Mouse (Mus musculus) kidney, embryonic 15.5 days (tissue): ENCODE measurements around the gene Trim65. TPM values are rescaled to one million over a fixed set of nuclear protein-coding genes. Genes with fewer than 3 reads are reported as not detected.

Source experiments
- ATAC-seq: fragments of 200-750 bp; cut with Nextera tagmentation; replicated peaks from 2 replicates; pipeline ENCODE4 v1.8.0; 2017; ENCODE audit warnings: moderate TSS enrichment; ENCODE audit not compliant: low FRiP score
- H3K27ac ChIP-seq: fragments of 300-500 bp; sonication (generic); 2 replicates; pipeline ENCODE4 v1.5.1; 2015; ENCODE audit warnings: mild to moderate bottlenecking, inconsistent platforms
- H3K27me3 ChIP-seq: fragments of 300-500 bp; sonication (generic); 2 replicates; pipeline ENCODE4 v1.6.1; 2015; ENCODE audit warnings: inconsistent platforms
- H3K36me3 ChIP-seq: fragments of 300-500 bp; sonication (generic); 2 replicates; pipeline ENCODE4 v1.6.1; 2015; ENCODE audit warnings: inconsistent platforms
- H3K4me1 ChIP-seq: fragments of 300-500 bp; sonication (generic); 2 replicates; pipeline ENCODE4 v1.6.1; 2015; ENCODE audit warnings: inconsistent platforms
- H3K4me2 ChIP-seq: fragments of 300-500 bp; sonication (generic); 2 replicates; pipeline ENCODE4 v1.6.1; 2015; ENCODE audit warnings: moderate library complexity, mild to moderate bottlenecking, inconsistent platforms
- H3K4me3 ChIP-seq: fragments of 300-500 bp; sonication (generic); replicated peaks from 2 replicates; pipeline ENCODE4 v1.5.1; 2015; ENCODE audit warnings: mild to moderate bottlenecking, inconsistent platforms
- H3K9ac ChIP-seq: fragments of 300-500 bp; sonication (generic); 2 replicates; pipeline ENCODE4 v1.6.1; 2015; ENCODE audit warnings: mild to moderate bottlenecking, inconsistent platforms
- H3K9me3 ChIP-seq: fragments of 300-500 bp; sonication (generic); replicated peaks from 2 replicates; pipeline ENCODE4 v1.6.1; 2016; ENCODE audit warnings: inconsistent platforms
- WGBS: fragments of 180-500 bp; shearing (Covaris S2); methylation state at CpG from one replicate; pipeline ENCODE4 v1.1.7; 2015; ENCODE audit warnings: mixed read lengths; 5-methylcytosine and 5-hydroxymethylcytosine counted together
- polyA plus RNA-seq: library from polyadenylated mRNA; unstranded; fragments of >200 nt; fragmentation: Nextera tagmentation; extraction: Ambion mirVana; gene quantifications from 2 replicates; pipeline ENCODE4 v1.2.1, GENCODE M21; 2015

Trim65 gene
- 4.5 and 5.4 TPM in 2 replicates for polyA plus RNA-seq

DNA sequence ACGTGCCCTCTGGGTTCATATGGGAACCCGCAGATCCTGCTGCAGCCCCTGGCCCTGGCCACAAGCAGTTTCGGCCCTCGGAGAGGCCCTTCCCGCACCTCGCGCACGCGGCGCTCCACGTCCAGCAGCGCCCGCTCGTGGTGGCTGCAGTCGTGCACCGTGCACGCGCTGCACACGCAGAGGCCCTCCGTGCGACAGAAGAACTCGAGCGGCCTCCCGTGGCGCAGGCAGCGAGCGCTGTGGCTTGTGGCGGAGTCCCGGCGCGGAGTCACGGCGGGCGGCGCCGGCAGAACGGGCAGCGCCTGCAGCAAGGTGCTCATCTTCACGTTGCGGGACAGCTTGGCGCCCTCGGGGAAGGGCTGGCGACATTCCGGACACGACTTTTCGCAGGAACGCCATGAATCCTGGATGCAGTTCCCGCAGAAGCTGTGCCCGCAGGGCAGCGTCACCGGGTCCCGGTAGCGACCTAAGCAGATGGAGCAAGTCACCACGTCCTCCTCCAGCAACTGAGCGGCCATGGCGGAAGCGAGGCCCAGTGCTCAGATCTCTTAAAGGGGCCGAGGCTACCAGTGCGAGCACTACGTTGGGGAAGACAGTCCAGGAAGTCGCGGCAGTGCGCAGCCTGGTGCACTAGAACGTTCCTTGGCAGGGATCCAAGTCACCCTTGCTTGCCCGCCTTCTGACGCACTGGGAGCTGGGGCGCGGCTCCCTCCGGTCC lies at the start of gene Trim65:
Gene Trim65 (minus strand): TSS at position 641 of the 718 bp plus-strand sequence.
- Histone ChIP-seq H3K27me3 (no peaks in the 10 kb centered on the region), H3K9me3 (no peaks in the 10 kb centered on the region), H3K27ac (peak within 1 kb of the TSS; percentile 96), H3K4me1 (peaks cover 51% of the 10 kb centered on the region), H3K4me3 (peak within 1 kb of the TSS; percentile 64), H3K36me3 (peaks cover 52% of the 10 kb centered on the region), H3K9ac (peak within 1 kb of the TSS; percentile 68), H3K4me2 (peak within 1 kb of the TSS; percentile 80)
- 1% methylated on average over 69 of the region's 69 CpGs for WGBS
- ATAC-seq: peak; percentile 85

DNA sequence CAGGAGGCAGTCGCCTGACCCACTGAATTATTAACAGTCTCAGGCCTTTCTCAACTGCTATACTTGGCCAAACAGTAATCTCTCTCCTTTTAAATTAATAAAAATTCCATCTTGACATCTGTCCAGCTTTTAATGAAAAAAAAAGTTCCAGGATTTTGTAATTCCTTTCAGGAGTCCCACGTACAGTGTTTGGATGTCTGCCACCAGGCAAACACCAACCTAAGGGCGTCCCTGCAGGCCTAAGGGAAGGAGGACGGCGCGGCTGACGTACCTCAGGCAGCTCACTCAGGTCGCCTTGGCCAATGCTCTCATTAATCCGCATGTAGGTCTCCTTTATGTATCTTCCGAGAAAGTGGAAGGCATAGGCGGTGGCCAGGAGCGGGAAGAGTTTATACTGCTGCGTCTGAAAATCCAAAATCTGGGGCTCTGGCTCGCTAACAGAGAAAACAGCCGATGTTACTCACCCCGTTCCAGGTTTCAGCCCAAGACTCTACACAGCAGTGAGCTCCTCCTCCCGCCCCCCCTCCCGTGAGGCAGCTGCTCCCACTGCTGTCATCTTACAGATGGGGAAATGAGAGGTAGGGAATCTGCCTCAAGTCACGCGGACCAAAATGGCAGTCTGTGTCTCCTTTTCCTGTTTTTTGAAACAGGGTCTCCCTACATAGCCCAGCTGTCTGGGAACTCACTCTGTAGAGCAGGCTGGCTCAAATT lies 47.6 kb upstream of the Trim65 start:
- peaks cover 83% of the 10 kb centered on the region for H3K36me3 ChIP-seq
- H3K27ac ChIP-seq: no peak overlapping the region
- no peak overlapping the region for H3K9ac ChIP-seq
- no peak for ATAC-seq
- WGBS: 89% methylated on average over 20 of the region's 20 CpGs
- H3K4me2 ChIP-seq: no peak overlapping the region
- H3K4me1 ChIP-seq: peaks cover 13% of the 10 kb centered on the region
- H3K9me3 ChIP-seq: no peaks in the 10 kb centered on the region
- H3K27me3 ChIP-seq: no peaks in the 10 kb centered on the region
- H3K4me3 ChIP-seq: no peak overlapping the region

DNA sequence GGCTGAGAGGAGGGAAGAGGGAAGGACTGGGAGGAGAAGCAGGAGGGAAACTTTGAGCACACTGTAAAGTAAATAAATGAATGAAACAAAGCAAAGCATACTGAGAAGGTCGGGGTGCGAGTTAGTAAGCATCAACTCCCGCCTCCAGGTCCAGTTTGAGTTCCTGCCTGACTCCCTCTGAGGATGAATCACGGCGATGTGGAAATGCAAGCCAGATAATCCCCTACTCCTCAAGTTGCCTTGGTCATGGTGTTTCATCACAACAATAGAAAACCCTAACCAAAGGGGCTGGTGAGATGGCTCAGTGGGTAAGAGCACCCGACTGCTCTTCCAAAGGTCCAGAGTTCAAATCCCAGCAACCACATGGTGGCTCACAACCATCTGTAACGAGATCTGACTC lies 45.1 kb upstream of the Trim65 start:
- WGBS: 82% methylated on average over 7 of the region's 7 CpGs
- Histone ChIP-seq H3K4me1 (peaks cover 17% of the 10 kb centered on the region), H3K27ac (peak overlapping the region; percentile 86), H3K4me3 (no peak overlapping the region), H3K36me3 (peaks cover 88% of the 10 kb centered on the region), H3K27me3 (no peaks in the 10 kb centered on the region), H3K9me3 (no peaks in the 10 kb centered on the region), H3K9ac (no peak overlapping the region), H3K4me2 (no peak overlapping the region)
- no peak for ATAC-seq

- Histone ChIP-seq H3K9me3 (no peaks in the 10 kb centered on the region), H3K36me3 (peaks cover 77% of the 10 kb centered on the region), H3K27me3 (no peaks in the 10 kb centered on the region), H3K9ac (no peak overlapping the region; the same call in 1 of the 2 replicates), H3K4me2 (no peak overlapping the region), H3K4me1 (peaks cover 17% of the 10 kb centered on the region), H3K4me3 (no peak overlapping the region), H3K27ac (peak overlapping the region; percentile 86)
- ATAC-seq: peak; percentile 85
- 66% methylated on average over 22 of the region's 22 CpGs for WGBS
Observed at GRCm38 (mm10) chr11:116174775-116175448, 44.0 kb upstream of the Trim65 start.

GRCm38 (mm10) chr11:116171959-116172358 lies 41.0 kb upstream of the Trim65 start:
- Histone ChIP-seq H3K27me3 (no peaks in the 10 kb centered on the region), H3K36me3 (peaks cover 50% of the 10 kb centered on the region), H3K9me3 (no peaks in the 10 kb centered on the region), H3K4me1 (peaks cover 28% of the 10 kb centered on the region), H3K4me2 (no peak overlapping the region), H3K4me3 (no peak overlapping the region), H3K27ac (no peak overlapping the region), H3K9ac (no peak overlapping the region)
- no peak for ATAC-seq
- WGBS: 71% methylated on average over 2 of the region's 2 CpGs

- Histone ChIP-seq H3K4me3 (no peak overlapping the region), H3K27me3 (no peaks in the 10 kb centered on the region), H3K36me3 (peaks cover 46% of the 10 kb centered on the region), H3K4me1 (peaks cover 35% of the 10 kb centered on the region), H3K9me3 (no peaks in the 10 kb centered on the region), H3K9ac (no peak overlapping the region), H3K27ac (0 out of 2 replicates have a peak overlapping the region, but pooled peaks have one; percentile 49), H3K4me2 (no peak overlapping the region)
- no peak for ATAC-seq
- 80% methylated on average over 5 of the region's 5 CpGs for WGBS
Observed at GRCm38 (mm10) chr11:116170003-116170800, 39.3 kb upstream of the Trim65 start.

DNA sequence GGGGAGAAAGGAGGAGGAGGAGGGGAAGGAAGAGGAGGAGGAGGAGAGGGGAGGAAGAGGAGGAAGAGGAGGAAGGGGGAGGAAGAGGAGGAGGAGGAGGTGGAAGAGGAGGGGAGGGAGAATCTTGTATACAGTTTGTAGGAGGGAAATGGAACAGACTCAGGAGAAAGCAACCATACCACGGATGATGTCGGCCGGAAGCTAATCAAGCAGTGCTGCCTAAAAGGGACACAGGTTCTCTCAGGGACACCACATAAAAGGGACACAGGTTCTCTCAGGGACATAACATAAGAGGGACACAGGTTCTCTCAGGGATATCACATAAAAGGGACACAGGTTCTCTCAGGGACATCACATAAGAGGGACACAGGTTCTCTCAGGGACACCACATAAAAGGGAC lies 38.3 kb upstream of the Trim65 start:
- H3K36me3 ChIP-seq: peaks cover 48% of the 10 kb centered on the region
- no peak for ATAC-seq
- WGBS: 84% methylated on average over 3 of the region's 3 CpGs

DNA sequence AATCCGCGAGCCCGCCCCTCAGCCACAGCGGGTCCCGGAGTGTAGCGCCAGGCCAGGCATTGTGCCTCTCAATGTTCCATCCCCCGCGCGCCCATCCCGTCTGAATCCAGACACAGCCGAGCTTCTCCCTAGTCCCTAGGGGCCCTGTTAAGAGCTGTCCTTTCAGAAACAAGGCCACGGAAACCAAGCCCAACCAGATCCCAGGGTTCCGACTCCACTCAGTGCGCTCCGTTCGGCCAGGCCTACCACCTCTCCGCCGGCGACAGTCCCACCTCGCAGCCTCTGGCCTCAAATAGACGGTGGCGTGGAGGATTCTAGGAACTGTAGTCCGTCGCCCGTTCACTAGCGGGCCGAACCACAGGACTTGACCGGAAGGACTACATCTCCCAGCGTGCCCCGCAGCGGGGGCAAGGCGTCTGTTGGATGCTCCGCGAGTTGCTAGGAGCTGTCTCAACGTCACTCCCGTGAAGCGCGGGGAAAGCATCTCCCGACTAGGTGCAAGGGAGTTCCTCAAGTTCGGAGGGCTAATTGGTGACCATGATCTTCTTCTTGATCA lies 37.0 kb upstream of the Trim65 start, which contains the start of gene Fbf1:
Gene Fbf1 (minus strand): TSS at position 283 of the 556 bp plus-strand sequence.
- Histone ChIP-seq H3K9ac (peak within 1 kb of the TSS; percentile 78), H3K4me1 (peaks cover 40% of the 10 kb centered on the region), H3K4me3 (peak within 1 kb of the TSS; percentile 71), H3K9me3 (no peaks in the 10 kb centered on the region), H3K36me3 (peaks cover 40% of the 10 kb centered on the region), H3K4me2 (peak within 1 kb of the TSS; percentile 84), H3K27me3 (no peaks in the 10 kb centered on the region), H3K27ac (peak within 1 kb of the TSS; percentile 95)
- WGBS: under 1% methylated on average over 40 of the region's 40 CpGs
- peak; percentile 94 for ATAC-seq

More for the DNA sequence above, 38.3 kb upstream of the Trim65 start:
- Histone ChIP-seq H3K9me3 (no peaks in the 10 kb centered on the region), H3K4me1 (peaks cover 28% of the 10 kb centered on the region), H3K27ac (no peak overlapping the region), H3K4me3 (no peak overlapping the region), H3K9ac (no peak overlapping the region), H3K27me3 (no peaks in the 10 kb centered on the region), H3K4me2 (no peak overlapping the region)

DNA sequence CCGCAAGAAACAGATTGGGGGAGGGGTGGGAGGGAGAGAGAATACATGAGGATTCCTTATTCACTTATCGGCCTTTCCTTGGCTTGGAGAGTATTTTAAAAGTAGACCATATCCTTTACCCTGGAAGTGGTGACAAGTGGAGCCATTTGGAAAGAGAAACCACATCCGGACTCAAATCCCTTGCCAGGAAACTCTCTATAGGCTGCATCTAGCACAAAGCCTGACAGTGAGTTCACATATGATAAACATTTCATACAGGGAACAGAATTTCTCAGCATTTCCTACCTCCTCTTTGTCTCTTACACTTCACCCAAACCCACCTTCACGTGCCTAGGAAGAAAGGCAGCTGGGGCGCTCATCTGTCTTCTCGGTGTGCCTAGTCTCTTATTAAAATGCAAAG lies 36.3 kb upstream of the Trim65 start:
- peaks cover 44% of the 10 kb centered on the region for H3K4me1 ChIP-seq
- no peaks in the 10 kb centered on the region for H3K27me3 ChIP-seq
- peaks cover 33% of the 10 kb centered on the region for H3K36me3 ChIP-seq
- peak overlapping the region; percentile 95 for H3K27ac ChIP-seq
- peak overlapping the region; percentile 84 for H3K4me2 ChIP-seq
- ATAC-seq: no peak
- H3K9ac ChIP-seq: peak overlapping the region; percentile 78
- no peaks in the 10 kb centered on the region for H3K9me3 ChIP-seq
- peak overlapping the region; percentile 71 for H3K4me3 ChIP-seq
- WGBS: 9% methylated on average over 6 of the region's 6 CpGs

DNA sequence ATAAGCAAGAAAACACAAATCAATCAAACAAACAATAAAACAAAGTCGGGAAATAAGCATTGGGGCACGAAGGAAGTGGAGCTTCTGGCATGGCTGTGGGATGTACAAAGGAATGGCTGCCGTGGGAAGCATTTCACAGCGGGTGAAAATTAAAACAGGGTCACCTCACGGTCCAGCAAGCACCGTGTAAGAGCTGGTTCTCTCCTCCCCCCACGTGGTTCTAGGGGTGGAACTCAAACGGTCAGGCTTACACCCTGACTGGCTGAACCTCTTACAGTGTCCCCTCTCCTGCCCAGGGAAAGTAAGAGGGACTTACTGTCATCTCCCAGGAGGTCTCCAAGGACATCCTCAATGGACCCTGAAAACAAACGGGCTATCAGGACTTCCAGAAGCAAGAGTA lies 32.1 kb upstream of the Trim65 start:
- H3K9me3 ChIP-seq: no peaks in the 10 kb centered on the region
- H3K27ac ChIP-seq: peak overlapping the region; percentile 74
- no peak overlapping the region for H3K4me3 ChIP-seq
- no peaks in the 10 kb centered on the region for H3K27me3 ChIP-seq
- peaks cover 41% of the 10 kb centered on the region for H3K4me1 ChIP-seq
- ATAC-seq: peak; percentile 78
- peaks cover 57% of the 10 kb centered on the region for H3K36me3 ChIP-seq
- no peak overlapping the region for H3K9ac ChIP-seq
- 0 out of 2 replicates have a peak overlapping the region, but pooled peaks have one; percentile 25 for H3K4me2 ChIP-seq
- 19% methylated on average over 9 of the region's 9 CpGs for WGBS

- no peak overlapping the region for H3K27ac ChIP-seq
- H3K4me1 ChIP-seq: peaks cover 39% of the 10 kb centered on the region
- no peaks in the 10 kb centered on the region for H3K27me3 ChIP-seq
- H3K9me3 ChIP-seq: no peaks in the 10 kb centered on the region
- WGBS: 84% methylated on average over 10 of the region's 10 CpGs
- no peak for ATAC-seq
- H3K4me2 ChIP-seq: no peak overlapping the region
- peaks cover 65% of the 10 kb centered on the region for H3K36me3 ChIP-seq
- H3K4me3 ChIP-seq: no peak overlapping the region
- H3K9ac ChIP-seq: no peak overlapping the region
Observed at GRCm38 (mm10) chr11:116162146-116162545, 31.2 kb upstream of the Trim65 start.
